Mouse (Mus musculus) inflammation-experienced regulatory T-cells, adult 6 months (primary cell): ENCODE measurements around the gene Fkbp6. TPM values are rescaled to one million over a fixed set of nuclear protein-coding genes. Genes with fewer than 3 reads are reported as not detected.
A peak's percentile ranks its signal among the peaks of the same experiment; 100 is the strongest.
"Not testable (repeated sequence)": the region's sequence is repeated elsewhere in the genome, so short reads cannot be mapped to it uniquely, and the experiment has no call there.

ENCODE experiments used
- ATAC-seq: one replicate; pipeline ENCODE4 v1.8.0; 2017
- polyA plus RNA-seq, 3 experiments: library from polyadenylated mRNA; unstranded; fragments of 100-300 nt; shearing (Covaris generic); gene quantifications; one replicate each; pipeline ENCODE4 v1.2.1; 2017

The Fkbp6 gene
- not detected for polyA plus RNA-seq

GRCm38 (mm10) chr5:135349862-135350261 is at the start of gene Fkbp6:
TSS of gene Fkbp6 (minus strand) at chr5:135350044.
- no peak for ATAC-seq

DNA sequence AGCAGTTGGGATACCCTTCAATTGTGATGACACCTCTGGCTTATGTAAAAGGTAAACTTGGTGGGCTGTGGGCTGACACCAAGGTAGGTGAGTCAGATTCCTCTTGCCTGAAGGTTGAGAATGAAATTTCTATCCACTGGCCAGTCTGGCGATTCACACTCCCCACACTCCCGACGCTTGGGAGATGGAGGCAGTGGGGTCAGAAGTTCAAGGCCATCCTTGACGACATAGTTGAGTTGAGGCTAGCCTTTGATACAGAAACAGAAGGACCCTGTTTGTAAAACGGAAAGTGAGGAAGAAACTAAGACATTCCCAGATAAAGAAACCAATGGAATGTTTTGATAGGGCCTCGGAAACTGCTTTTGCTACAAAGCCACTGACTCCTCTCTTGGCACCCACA is 49.5 kb upstream of the Fkbp6 start:
- ATAC-seq, result no peak

DNA sequence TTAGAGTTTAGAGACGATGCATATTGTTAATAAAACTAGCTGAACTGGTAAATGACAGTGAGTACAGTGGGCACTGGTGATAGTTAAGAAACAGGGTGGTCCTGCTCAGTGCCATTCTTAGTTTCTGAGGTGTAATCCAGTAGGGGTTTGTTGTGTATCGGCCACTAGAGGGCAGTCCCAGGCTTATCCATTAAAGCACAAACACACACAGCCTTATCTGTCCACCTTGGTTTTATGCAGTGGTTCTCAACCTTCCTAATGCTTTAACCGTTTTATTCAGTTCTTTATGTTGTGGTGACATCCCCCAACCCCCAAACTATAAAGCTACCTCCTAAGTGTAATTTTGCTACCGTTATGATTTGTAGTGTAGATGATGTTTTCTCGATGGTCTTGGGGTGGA is 46.0 kb upstream of the Fkbp6 start:
- no peak for ATAC-seq

DNA sequence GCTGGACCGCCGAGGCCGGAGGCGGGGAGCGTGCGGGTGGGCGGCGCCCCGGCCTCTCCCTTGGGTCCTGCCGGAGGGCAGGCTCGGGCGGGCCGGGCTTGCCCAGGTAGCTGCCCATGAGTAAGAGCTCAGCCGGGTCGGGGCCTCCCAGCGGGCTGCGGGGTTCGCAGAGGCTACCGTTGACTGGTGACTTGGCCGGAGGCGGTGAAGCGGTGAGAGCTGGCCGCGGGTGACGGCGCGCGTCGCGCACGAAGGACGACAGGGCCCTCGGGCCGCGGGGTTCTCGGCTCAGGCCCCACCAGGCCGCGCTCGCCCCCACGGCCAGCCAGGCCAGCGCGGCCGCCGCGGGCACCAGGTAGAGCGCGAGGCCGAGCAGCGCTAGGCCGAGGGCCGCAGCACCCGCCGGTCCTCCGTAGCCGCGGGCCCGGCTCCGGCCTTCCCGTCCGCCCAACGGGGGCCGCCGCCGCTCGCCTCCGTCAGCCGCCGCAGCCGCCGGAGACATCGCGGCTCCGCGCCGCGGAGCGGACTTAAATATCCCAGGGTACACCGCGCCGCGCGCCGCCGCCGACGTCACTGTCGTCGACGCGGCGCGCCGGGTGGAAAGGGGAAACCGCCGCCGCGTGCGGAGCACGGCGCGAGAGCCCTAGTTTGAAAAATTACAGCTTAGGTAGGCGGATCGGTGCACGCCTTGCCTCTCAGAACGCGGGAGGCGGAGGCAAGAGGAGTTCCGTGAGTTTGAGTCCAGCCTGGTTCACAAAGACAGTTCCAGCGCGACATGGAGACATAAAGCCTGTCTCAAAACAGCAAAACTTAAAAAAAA is 44.4 kb upstream of the Fkbp6 start, which contains the start of gene Pom121:
Gene Pom121 (minus strand): TSS at position 543 of the 820 bp plus-strand sequence.
- peak; percentile 94 for ATAC-seq

GRCm38 (mm10) chr5:135383771-135384170 is 33.9 kb upstream of the Fkbp6 start:
- ATAC-seq, result no peak

DNA sequence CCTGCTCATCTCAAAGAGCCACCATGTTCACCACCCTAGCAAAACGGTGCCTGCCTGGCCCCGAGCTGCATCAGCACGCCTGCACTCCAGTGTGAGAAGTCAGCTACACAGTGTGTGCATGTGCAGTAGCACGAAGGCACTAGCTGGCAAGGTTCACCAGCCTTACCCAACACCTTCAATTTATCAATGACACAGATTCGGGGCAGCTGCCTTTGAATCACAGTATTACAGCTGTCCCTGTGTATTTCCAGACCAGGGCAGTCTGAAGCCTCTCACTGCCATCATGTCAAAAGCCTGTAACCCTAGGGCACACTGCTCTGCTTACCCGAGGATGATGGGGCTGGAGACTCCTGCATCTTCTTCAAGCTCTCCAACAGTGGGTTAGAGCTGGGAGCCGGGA is 32.9 kb upstream of the Fkbp6 start:
- ATAC-seq, result no peak

DNA sequence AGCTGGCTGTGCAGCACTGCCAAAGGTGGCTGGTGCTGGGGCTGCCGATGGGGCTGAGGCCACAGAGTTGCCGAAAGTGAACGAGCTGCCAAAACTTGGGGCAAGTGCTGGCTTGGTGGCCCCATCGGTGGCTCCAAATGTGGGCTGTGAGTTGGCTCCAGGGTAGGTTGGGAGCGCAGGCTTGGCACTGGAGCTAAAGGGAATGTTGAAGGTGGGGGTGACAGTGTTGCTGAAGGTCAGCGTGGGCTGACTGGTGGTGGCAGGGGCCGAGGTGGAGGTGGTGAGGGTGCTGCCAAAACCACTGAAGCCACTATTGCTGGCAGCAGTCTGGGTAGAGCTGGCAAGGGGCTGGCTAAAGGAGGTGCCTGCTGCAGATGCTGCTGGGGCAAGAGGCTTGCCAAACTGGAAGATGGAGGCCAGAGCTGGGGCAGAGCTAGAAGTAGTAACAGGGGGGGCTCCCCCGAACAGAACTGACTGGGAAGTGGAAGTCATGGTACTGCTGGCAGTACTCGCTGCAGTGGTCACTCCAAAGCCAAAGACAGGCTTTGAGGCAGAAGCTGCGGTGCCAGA is 31.6 kb upstream of the Fkbp6 start:
- no peak for ATAC-seq

- no peak for ATAC-seq
Measured at GRCm38 (mm10) chr5:135380681-135381080, 30.8 kb upstream of the Fkbp6 start.

DNA sequence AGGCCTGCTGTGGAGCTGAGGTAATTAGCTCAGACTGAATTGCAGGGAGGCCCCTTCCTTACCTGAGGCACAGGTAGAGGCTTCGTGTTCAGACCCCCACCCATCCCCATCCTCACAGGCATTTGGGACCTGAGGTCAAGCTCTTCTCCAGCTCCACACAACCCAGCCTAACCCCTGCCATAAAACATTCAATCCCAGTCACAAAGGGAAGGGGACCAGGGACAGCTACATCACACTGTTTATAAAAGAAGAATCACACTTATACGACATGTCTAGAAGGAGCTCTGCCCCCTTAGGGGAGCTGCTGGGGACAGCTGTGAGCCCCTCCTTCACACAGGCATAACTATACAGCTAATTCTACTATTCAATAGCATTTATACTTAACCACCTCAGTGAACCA is 26.5 kb upstream of the Fkbp6 start:
- no peak for ATAC-seq

DNA sequence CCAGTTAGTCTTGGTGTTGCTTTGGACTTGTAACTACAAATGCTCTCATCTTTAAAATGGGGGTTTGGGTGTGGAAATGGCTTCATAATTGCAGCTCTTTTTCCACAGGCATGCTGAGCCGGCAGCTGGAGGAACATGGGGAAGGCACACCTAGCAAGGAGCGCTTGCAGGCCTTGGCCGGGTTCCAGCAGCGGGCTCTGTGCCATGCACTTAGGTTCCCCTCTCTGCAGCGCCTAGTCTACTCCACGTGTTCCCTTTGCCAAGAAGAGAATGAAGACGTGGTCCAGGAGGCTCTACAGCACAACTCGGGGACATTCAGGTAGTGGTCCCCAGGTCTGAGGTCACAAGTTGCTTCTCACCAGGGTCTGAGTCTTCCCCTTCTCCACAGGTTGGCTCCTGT is 25.3 kb upstream of the Fkbp6 start:
- ATAC-seq, result no peak

DNA sequence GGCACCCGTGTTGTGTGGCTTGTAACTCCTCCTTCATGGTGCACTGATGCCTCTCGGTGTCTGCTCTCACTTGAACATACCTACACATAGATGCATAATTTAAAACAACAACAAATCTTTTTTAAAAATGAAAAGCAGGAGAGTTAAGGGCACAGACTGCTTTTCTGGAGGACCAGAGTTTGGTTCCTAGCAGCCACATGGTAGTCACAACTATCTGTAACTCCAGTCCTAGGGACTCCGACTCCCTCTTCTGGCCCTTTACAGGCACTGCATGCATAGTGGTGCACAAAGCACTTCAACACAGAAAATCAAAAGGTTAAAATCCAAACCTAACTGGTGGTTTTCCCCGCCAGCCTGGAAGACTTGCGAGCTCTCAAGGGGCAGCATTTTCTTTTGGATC is 23.8 kb upstream of the Fkbp6 start:
- ATAC-seq, result no peak

- no peak for ATAC-seq
Measured at GRCm38 (mm10) chr5:135371195-135371594, 21.4 kb upstream of the Fkbp6 start.

- ATAC-seq, result peak; percentile 90
Measured at GRCm38 (mm10) chr5:135369787-135370654, 20.2 kb upstream of the Fkbp6 start, which contains the start of gene Nsun5. TSS of gene Nsun5 (plus strand) at chr5:135369953.

GRCm38 (mm10) chr5:135369196-135369595 is 19.4 kb upstream of the Fkbp6 start:
- ATAC-seq, result not testable (repeated sequence)

- ATAC-seq, result no peak
Measured at GRCm38 (mm10) chr5:135368312-135368711, 18.5 kb upstream of the Fkbp6 start.

DNA sequence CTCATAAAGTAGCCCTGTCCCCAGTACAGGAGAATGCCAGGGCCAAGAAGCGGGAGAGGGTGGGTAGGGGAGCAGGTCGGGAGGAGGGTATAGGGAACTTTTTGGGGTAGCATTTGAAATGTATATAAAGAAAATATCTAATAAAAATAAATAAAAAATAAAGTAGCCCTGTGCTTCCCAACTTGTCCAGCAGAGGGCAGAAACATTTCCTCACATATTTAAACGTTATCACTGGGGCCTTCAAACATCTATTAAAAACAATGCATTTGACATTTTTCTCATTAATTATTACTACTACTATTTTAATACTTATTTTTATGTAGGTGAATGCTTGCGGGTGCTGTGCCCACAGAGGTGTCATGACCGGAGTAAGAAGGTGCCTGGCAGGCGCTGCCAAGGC is 18.0 kb upstream of the Fkbp6 start:
- no peak for ATAC-seq

GRCm38 (mm10) chr5:135363540-135363939 is 13.7 kb upstream of the Fkbp6 start:
- no peak for ATAC-seq

DNA sequence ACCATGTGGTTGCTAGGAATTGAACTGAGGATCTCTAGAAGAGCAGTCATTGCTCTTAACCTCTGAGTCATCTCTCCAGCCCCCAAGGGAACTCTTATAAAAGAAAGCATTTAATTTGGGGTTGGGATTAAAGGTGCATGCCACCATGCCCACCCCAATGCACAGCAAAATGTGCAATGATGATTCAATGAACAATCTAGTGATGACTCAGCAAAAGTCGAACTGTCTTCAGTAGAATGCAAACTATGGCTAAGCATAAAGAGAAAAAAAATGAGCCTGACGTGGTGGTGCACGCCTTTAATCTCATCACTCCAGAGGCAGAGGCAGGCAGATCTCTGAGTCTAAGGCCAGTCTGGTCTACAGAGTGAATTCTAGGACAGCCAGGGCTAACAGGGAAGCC is 12.7 kb upstream of the Fkbp6 start:
- ATAC-seq, result no peak

DNA sequence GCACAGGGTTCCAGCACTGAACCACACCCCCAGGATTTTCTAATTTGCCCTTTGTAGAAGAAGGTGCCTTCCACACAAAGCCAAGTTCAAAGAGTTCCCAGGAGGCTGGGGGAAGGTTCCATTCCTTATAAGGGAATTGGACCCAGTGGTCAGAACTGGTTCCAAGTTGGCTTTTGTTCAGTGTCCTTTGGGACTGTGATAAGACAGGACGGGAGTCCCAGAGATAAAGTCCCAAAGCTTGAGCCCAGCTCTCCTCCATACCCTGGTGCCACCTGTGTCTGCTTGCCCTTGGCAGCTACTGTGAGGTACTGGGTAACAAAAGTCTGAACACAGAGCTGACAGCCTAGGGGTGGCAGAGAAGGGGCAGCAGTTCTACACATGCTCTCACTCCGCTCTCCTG is 9.9 kb upstream of the Fkbp6 start:
- ATAC-seq, result no peak

GRCm38 (mm10) chr5:135357556-135357955 is 7.7 kb upstream of the Fkbp6 start:
- ATAC-seq, result no peak

- ATAC-seq, result no peak
Measured at GRCm38 (mm10) chr5:135356090-135356489, 6.2 kb upstream of the Fkbp6 start.

GRCm38 (mm10) chr5:135353564-135353963 is 3.7 kb upstream of the Fkbp6 start:
- ATAC-seq, result no peak

DNA sequence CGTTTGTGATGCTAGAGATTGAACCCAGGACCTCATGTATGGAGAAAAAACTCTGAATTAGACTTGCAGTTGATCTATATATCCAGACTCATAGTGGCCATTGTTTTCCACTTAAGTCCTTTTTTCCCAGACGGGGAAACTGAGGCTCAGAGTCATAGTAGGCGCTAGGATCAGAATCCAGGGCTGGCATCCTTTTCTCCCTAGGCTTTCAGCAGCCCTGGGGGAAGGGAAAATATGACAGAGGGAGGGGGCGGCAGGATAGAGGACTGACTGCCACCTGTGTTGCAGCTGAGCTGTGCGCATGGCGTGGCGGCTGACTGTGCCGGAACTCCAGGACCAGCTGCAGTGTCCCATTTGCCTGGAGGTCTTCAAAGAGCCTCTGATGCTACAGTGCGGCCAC is 3.2 kb upstream of the Fkbp6 start, which contains the start of gene Trim50:
Gene Trim50 (plus strand): TSS at position 301 of the 400 bp plus-strand sequence.
- ATAC-seq, result no peak
